Mouse (Mus musculus): ENCODE measurements around the gene Ptprf.
A peak's percentile ranks its signal among the peaks of the same experiment; 100 is the strongest.

Ptprf gene

DNA sequence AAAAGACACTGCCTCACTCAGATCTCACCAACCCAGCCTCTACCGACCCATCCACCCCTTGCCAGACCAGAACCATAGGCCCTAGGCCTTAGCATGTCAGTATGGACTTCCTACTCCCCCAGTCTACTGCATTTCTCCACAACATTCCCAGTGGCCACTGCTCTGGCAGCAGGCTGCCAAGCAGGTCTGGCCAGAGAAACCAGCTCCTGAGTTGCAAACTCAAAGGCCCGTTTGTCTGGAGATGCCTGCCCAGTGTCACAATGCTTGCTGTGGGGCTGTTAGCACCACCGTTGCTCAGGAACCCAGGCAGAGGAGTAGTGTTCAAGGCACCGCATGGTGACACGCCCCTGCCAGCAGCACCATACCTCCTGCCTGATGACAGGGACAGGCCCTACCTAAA lies 5.0 kb downstream of the Ptprf start:
- no peak for DNase-seq (ENCODE audit: low spot score)

- no peak for DNase-seq (ENCODE audit: low spot score)
Measured at GRCm38 (mm10) chr4:118282182-118282562, 9.0 kb downstream of the Ptprf start.

- DNase-seq (ENCODE audit: low spot score), result no peak
Measured at GRCm38 (mm10) chr4:118281444-118282181, 9.6 kb downstream of the Ptprf start.

DNA sequence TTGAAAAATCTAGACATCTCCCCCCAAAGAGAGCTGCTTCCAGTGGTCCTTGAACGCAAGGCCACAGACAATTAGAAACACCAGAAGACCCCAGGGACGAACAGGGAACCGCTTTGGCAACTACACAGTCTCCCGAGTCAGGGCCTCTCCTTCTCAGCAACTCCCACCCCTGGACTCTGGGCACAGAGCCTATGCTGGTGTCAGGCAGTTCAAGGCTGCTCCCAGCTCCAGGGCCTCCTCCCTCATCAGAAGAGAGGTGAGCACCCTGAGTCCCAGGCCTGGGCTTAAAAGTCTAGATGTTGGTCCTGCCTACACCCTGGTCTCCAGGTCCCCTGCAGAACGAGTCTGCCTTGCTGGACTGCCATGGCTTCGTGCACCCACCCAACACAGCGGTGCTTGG lies 10.7 kb downstream of the Ptprf start:
- no peak for DNase-seq (ENCODE audit: low spot score)

DNA sequence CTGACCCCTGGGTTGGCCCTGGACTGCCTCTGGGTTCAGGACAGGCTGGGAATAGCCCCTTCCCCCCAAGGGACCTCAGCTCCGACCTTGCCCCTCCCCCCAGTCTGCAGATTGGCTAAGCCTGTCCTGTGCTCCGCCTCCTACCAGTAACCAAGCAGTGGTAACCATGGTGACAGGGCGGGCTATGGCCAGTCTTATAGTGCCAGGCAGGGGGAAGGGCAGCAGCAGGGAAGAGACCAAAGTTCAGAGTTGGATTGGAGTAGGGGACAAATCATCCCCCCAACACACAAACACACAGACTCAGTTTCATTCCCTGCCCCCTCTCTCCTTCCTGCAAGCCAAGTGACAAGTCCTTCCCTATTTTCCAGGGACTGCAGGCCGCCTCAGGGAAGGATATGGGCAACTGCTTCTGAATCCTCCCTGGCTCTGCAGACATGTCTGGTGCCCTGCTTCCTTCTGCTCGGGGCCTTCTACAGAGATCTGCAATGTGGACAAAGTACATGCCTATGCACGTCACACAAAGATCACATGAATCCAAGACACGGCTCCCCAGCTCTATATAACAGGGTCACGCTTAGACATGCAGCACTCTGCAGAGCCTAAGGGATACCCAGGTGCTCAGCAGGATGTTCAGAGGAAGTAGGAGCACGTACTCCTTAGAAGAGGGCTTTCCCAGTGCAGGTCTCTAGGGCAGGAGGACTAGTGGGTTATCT lies 14.5 kb downstream of the Ptprf start:
- DNase-seq (ENCODE audit: low spot score), result peak; percentile 99

DNA sequence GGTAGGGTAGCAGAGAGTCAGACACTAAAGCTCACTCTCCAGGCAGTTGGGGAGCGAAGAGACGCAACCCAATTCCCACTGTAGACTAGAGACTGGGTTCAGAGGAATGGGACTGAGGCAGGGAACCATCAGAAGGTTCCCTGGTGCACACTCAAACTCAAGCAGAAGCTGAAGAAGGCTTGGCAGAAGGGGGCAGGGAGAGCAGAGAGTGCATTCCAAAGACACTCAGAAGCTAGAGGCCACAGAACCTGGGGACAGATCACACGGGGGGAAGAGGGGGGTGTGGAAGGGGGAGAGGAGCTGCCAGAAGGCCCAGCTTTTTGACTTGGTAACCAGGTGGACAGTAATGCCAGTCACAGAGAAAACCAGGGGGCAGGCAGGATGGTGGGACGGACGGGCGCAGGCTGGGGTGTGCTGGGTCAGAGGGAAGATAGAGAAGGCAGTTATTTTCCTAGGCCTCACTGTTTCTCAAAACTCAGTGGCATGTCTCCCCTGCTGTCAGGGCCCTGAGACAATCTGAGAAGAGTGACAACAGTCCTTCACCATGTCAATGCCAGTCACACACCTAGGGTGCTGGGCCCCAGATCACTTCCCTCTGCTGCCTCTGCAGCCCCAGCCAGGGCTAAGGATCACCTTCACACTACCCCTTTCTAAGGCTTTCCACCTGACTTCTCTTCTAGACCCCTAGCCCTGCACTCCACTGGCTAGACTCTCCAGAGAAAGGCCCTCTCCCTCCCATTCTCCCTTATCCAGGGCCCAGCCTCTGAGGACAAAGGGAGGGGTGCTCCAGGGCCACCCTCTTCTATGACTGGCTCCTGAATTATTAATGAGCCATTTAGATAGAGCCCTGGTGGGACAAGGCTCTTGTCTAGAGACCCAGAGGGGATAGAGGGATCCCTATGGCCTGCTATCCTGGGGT lies 15.3 kb downstream of the Ptprf start:
- DNase-seq (ENCODE audit: low spot score), result no peak

DNA sequence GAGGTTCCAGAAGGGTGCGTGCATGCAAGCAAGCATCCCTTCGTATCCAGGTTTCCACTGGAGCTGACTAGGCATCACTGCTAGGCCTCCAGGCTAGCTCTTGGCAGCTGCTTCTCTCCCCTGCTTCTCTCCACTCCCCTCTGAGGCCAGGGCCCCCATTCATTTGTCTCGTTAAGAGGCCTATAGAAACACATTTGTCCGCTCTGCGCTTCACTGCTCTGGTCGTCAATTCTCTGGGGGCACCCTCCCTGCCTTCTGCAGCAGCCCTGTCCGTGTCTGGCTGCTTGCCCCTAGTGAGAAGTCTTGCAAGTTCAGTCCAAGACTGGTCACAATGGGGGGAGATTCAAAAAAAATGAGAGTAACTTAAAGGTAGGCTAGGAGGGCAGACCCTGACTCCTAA lies 16.7 kb downstream of the Ptprf start:
- peak; percentile 61 for DNase-seq (ENCODE audit: low spot score)

- peak; percentile 2 for DNase-seq (ENCODE audit: low spot score)
Measured at GRCm38 (mm10) chr4:118273998-118274397, 17.2 kb downstream of the Ptprf start.

DNA sequence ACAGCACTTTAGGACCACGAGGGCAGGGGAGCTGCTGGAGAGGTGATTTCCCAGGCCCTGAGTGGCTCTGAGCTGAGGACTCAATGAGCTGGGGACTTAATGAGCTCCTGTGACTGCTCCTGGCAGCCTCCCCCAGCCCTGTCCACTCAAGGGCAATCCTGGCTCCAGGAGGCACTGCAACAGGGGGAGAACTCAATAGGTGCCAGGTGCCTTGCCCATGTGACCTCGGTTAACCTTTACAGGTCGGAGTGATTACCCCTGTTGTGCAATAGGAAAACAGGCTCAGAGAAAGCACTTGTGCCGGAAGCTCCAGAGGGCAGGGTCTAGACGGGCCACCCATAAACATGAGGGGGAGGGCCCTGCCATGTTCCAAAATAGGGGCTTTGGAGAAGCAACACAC lies 17.7 kb downstream of the Ptprf start:
- DNase-seq (ENCODE audit: low spot score), result peak; percentile 7

DNA sequence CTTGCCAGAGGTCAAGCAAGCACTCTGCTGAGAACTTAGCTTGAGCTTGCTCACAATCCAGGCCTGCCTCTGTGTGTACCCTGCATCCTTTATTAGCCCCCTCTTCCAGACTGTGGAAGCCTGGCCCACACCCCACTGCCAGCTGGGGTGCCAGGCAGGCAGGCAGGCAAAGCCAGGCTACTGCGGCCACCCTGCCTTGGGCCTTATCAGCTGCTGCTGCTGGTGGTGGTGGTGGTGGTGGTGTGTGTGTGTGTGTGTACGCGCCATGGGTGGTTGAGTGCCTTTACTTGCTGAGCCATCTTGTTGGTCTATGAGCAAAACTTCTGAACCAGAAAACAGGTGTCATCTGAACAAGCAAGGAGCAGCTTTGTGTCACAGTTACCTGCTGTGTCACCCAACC lies 18.3 kb downstream of the Ptprf start:
- DNase-seq (ENCODE audit: low spot score), result no peak

DNA sequence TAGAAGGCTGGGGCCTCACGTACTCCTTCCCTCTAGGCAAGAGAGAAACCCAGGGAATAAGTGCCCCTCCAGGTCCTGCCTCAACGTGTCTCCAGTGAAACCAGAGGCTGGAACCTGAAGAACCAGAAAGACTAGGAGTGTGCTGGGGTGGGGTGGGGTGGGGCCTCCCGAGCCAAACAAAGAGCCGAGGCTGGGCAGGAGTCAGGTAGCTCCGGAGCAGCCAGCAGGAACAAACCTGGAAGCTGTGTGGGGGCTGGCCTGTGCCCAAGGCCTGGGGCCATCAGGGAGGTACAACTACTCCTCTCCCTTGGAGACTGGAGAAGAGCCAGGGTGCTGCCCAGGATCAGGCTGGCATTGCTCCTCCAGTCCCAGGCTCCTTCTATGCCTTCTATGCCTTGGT lies 18.9 kb downstream of the Ptprf start:
- no peak for DNase-seq (ENCODE audit: low spot score)

GRCm38 (mm10) chr4:118271556-118272074 lies 19.6 kb downstream of the Ptprf start:
- peak; percentile 22 for DNase-seq (ENCODE audit: low spot score)

DNA sequence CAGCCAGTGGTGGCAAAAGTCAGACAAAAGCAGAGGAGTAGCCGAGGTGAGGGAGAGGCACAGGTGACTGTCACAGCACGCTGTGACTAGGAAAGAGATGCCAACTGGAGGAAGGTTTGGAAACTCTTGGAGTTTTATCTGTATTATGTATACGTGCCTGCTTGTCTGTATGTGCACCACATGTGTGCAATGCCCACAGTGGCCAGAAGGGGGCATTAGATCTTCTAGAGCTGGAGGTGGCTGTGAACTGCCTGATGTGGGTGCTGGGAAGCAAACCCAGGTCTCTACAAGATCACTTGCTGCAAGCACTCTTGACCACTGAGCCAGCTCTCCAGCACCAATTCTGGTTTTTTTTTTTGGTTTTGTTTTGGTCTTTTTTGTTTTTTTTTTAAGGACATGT lies 20.5 kb downstream of the Ptprf start:
- DNase-seq (ENCODE audit: low spot score), result no peak

- DNase-seq (ENCODE audit: low spot score), result peak; percentile 4
Measured at GRCm38 (mm10) chr4:118269999-118270398, 21.2 kb downstream of the Ptprf start.

DNA sequence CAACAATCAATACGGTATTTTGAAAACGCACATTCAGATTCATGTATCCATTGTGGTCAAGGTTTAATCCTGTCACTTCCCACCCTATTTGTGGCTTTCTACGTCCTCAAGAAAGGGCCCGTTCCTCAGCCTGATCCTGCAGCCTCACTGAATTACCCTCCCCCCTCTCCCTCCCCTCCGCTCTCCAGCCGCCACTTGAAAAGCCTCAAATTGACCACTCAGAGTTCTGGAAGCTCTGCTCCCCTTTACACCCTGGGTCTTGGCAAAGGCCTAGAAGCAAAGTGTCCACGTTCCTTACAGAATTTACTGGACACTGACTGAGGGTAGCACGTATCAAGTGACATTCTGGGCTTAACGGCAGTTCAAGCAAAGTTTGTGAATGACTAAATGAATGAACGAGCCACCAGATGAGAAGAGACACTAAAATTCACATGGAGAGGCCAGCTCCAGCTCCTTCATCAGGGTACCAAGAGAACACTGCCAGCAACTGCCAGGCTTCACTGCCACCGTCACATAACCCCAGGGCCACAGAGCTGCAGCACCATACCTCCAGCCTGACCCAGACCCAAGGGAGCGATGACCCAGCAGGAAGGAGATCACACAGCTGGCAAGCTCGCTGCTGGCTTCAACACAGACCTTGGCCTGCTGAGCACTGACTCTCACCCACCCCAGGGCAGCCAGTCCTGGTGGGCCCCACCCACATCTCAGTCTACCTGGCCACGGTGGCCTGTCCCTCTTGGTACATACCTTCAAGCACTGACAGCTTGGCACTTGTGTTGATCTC lies 22.6 kb downstream of the Ptprf start:
- DNase-seq (ENCODE audit: low spot score), result no peak

DNA sequence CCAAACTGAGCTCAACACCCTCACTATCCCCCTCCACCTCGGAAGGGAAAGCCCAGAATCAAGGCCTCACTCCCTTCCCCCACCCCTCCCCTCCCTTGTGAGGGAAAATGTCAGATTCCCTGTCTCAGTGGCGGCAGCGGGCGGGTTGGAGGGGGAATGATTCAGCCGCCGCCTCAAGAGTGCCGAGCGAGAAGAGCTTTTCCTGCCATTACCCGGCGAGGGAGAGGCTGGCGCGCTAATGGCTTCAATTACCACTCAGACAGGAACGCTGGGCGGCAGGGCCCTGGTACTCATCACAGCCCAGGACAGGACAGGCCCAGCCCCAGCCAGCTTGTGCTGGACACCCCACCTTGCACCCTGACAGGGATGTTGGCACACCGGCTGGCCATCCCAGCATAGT lies 25.6 kb downstream of the Ptprf start:
- peak; percentile 59 for DNase-seq (ENCODE audit: low spot score)

GRCm38 (mm10) chr4:118261771-118262473 lies 29.3 kb downstream of the Ptprf start:
- DNase-seq (ENCODE audit: low spot score), result peak; percentile 61

DNA sequence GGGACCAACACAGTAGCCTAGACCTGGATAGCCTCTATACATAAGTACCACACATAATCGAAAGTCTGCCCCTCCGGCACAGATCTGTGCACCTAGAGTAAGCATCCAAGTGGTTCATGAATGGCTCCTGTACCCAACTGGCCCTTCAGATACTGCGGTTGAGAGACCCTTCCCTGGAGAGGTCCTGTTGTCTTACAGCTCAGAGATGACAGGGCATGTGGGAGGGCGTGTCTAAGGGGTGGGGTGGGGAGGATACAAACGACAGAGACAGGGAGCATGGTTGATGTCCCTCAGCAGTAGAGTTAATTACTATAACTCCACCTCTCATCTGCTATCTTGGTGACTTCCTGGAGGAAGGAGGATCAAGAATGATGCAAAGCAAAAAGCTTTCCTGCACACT lies 29.9 kb downstream of the Ptprf start:
- DNase-seq (ENCODE audit: low spot score), result no peak

DNA sequence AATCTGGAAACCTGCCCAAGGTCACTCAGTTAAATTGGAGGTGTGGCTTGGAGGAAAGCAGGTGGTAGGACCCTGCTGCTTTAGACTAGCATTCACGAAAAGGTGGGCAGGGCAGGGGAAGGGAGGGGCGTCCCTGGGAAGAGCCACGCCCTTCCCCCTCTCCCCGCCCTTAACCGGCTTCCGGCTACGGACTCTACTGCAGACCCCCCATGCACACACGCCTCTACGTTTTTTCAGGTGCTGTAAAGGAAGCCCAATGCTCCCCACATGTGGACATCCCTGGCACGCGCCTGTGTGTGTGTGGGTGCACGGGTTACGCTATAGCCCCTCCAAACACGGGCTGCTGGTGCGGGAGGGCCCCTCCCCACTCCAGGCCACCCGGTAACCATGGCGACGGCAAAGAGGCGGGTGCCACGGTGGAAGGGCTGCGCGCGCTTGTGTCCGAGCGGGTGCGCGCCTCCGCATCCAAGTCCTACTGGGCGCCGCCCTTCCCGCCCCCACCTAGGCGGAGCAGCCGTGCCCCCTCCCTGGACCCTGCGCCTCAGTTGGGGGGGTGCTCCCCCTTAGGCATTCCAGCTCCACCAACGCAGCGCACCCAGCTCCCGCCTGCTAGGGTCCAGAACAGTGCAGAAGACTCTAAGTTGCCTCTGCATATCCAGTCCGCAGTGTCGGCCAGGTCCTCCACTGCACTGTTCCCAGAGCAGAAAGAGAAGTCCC lies 30.5 kb downstream of the Ptprf start:
- peak; percentile 81 for DNase-seq (ENCODE audit: low spot score)

GRCm38 (mm10) chr4:118259782-118260463 lies 31.3 kb downstream of the Ptprf start:
- DNase-seq (ENCODE audit: low spot score), result no peak

Data from embryo, embryonic 10 days (tissue).